In the genomic region with DNA sequence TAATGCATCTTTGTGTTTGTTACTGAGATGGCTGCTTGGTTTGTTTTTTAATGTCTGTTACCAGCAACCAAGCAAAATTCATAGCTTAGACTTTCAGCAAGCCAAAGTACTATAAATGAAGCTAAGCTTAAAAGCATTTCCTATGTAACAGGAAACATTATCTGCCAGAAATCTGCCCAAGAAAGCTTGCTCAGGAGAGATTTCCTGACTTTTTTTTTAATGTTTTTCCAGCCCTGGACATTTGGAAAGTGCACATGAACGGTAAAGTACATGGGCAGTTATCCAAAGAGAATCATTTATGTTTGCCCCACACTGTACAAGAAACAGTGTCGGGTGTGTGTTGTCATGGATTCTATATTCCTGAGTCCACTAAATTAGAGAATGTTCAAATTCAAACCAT, we compare ENCODE assay signal across 16 mouse cellular contexts.
A peak's percentile ranks its signal among the peaks of the same experiment; 100 is the strongest.
DNase-seq lines count a peak whose midpoint lies in the region; ATAC-seq and TF ChIP-seq lines count a peak whose summit lies in the region.
"Had no signal": no experiment of that assay in that cellular context is flagged by ENCODE, and none has a peak within 500 bp of the region (broad histone marks: within the 10 kb centered on the region; RNA-seq: fewer than 3 reads in every experiment).

No protein-coding gene starts in this region.

- intact Hi-C loops in gastrocnemius, adult 2 months (cut with DNase I) = no loop called here
- intact Hi-C loops in gastrocnemius, postnatal 14 days (cut with DNase I; ENCODE audit: low total_unique reads) = no loop called here

- DNase-seq in gastrocnemius, adult 2 months = no peak
- no peak for DNase-seq in gastrocnemius, postnatal 14 days
- DNase-seq in adrenal gland, postnatal 4 days (ENCODE audit: low spot score in 2 of 2) = no peak
- DNase-seq in cerebellum, adult 9-11 months = no peak
- DNase-seq: cerebellum, adult 2 months; embryo, embryonic 11 days; layer of hippocampus, adult 9-11 months; liver, embryonic 13.5 days; right cerebral cortex, postnatal 14 days; thymus, postnatal 14 days had no signal

- ATAC-seq in kidney, embryonic 15.5 days (replicated peaks; ENCODE audit: low FRiP score) = no peak
- no peak for ATAC-seq in kidney, embryonic 14.5 days (ENCODE audit: low FRiP score, low TSS enrichment)
- no peak for ATAC-seq in heart, embryonic 16.5 days (replicated peaks; ENCODE audit: extremely low read depth, insufficient read depth, low FRiP score)
- ATAC-seq: midbrain, embryonic 15.5 days; Patski had no signal

- no peaks in the 10 kb centered on the region for H3K9me3 ChIP-seq in kidney, embryonic 15.5 days (replicated peaks)
- no peaks in the 10 kb centered on the region for H3K9me3 ChIP-seq in kidney, embryonic 14.5 days (ENCODE audit: control insufficient read depth, low read length)
- H3K9me3 ChIP-seq in heart, embryonic 16.5 days (replicated peaks; ENCODE audit: control insufficient read depth, low read length) = no peaks in the 10 kb centered on the region
- H3K9me3 ChIP-seq: liver, embryonic 13.5 days; midbrain, embryonic 15.5 days had no signal

- H3K27ac ChIP-seq in gastrocnemius, adult 2 months = peak overlapping the region; percentile 60
- peak overlapping the region; percentile 51 for H3K27ac ChIP-seq in kidney, embryonic 15.5 days
- no peak overlapping the region for H3K27ac ChIP-seq in kidney, embryonic 14.5 days (ENCODE audit: low read depth, low read length)
- peak overlapping the region; percentile 46; the same call in 1 of the 2 replicates for H3K27ac ChIP-seq in brown adipose tissue, adult 24 weeks (replicated peaks; ENCODE audit: low read depth, low read length)
- peak overlapping the region; percentile 62 for H3K27ac ChIP-seq in heart, embryonic 16.5 days (ENCODE audit: low read length)
- H3K27ac ChIP-seq: liver, embryonic 13.5 days; midbrain, embryonic 15.5 days had no signal

- no peak overlapping the region for H3K4me2 ChIP-seq in kidney, embryonic 15.5 days
- no peak overlapping the region for H3K4me2 ChIP-seq in kidney, embryonic 14.5 days (replicated peaks; ENCODE audit: low read depth, low read length)
- no peak overlapping the region for H3K4me2 ChIP-seq in heart, embryonic 16.5 days (ENCODE audit: low read depth, low read length)
- H3K4me2 ChIP-seq: liver, embryonic 13.5 days; midbrain, embryonic 15.5 days had no signal

- WGBS in kidney, embryonic 15.5 days = 38% methylated on average over 2 of the region's 2 CpGs
- WGBS in kidney, embryonic 14.5 days = 49% methylated on average over 2 of the region's 2 CpGs
- WGBS in heart, embryonic 16.5 days = 55% methylated on average over 2 of the region's 2 CpGs

- no peaks in the 10 kb centered on the region for H3K36me3 ChIP-seq in kidney, embryonic 15.5 days
- no peaks in the 10 kb centered on the region for H3K36me3 ChIP-seq in kidney, embryonic 14.5 days (ENCODE audit: control insufficient read depth, insufficient read depth, low read length)
- H3K36me3 ChIP-seq in heart, embryonic 16.5 days (ENCODE audit: control insufficient read depth, insufficient read depth) = no peaks in the 10 kb centered on the region
- H3K36me3 ChIP-seq: liver, embryonic 13.5 days; midbrain, embryonic 15.5 days had no signal

- TF ChIP-seq CTCF in gastrocnemius, adult 2 months (IDR thresholded peaks at IDR 0.05) = no peak

- H3K27me3 ChIP-seq in kidney, embryonic 15.5 days = no peaks in the 10 kb centered on the region
- no peaks in the 10 kb centered on the region for H3K27me3 ChIP-seq in kidney, embryonic 14.5 days (ENCODE audit: control insufficient read depth, insufficient read depth, low read length)
- H3K27me3 ChIP-seq in heart, embryonic 16.5 days (ENCODE audit: control insufficient read depth, insufficient read depth, low read length) = no peaks in the 10 kb centered on the region
- H3K27me3 ChIP-seq: liver, embryonic 13.5 days; midbrain, embryonic 15.5 days; Patski had no signal

- H3K4me1 ChIP-seq in kidney, embryonic 15.5 days = 0 out of 2 replicates have a peak, but pooled peaks cover 4% of the 10 kb centered on the region
- peaks cover 3% of the 10 kb centered on the region; the same call in 1 of the 2 replicates for H3K4me1 ChIP-seq in kidney, embryonic 14.5 days (ENCODE audit: control insufficient read depth, insufficient read depth, low read length)
- H3K4me1 ChIP-seq in brown adipose tissue, adult 24 weeks (ENCODE audit: control insufficient read depth, insufficient read depth, insufficient read length, low read length) = peaks cover 12% of the 10 kb centered on the region
- peaks cover 11% of the 10 kb centered on the region for H3K4me1 ChIP-seq in heart, embryonic 16.5 days (ENCODE audit: control insufficient read depth, insufficient read depth, low read length)
- H3K4me1 ChIP-seq: liver, embryonic 13.5 days had no signal

- H3K4me3 ChIP-seq in gastrocnemius, adult 2 months = no peak overlapping the region
- H3K4me3 ChIP-seq in kidney, embryonic 15.5 days (replicated peaks) = no peak overlapping the region
- H3K4me3 ChIP-seq in kidney, embryonic 14.5 days (ENCODE audit: low read length) = no peak overlapping the region
- no peak overlapping the region for H3K4me3 ChIP-seq in brown adipose tissue, adult 24 weeks (ENCODE audit: insufficient read depth, low read depth, low read length)
- no peak overlapping the region for H3K4me3 ChIP-seq in heart, embryonic 16.5 days (ENCODE audit: low read length)
- H3K4me3 ChIP-seq: liver, embryonic 13.5 days; midbrain, embryonic 15.5 days had no signal

- no peak overlapping the region for H3K9ac ChIP-seq in kidney, embryonic 15.5 days
- H3K9ac ChIP-seq in kidney, embryonic 14.5 days (ENCODE audit: low read depth, low read length) = no peak overlapping the region
- no peak overlapping the region for H3K9ac ChIP-seq in heart, embryonic 16.5 days (ENCODE audit: low read length)
- H3K9ac ChIP-seq: liver, embryonic 13.5 days; midbrain, embryonic 15.5 days had no signal
